Mouse (Mus musculus): ENCODE data around the gene Trip13. TPM values are rescaled to one million over a fixed set of nuclear protein-coding genes. Genes with fewer than 3 reads are reported as not detected.
A peak's percentile ranks its signal among the peaks of the same experiment; 100 is the strongest.

Trip13 gene
- polyA plus RNA-seq, 1 experiment from 2014 or later: 7.8 TPM

GRCm38 (mm10) chr13:73954666-73955065, 17.1 kb upstream of the Trip13 start:
- H3K9ac ChIP-seq (replicated peaks; ENCODE audit: low read depth, low read length): no peak overlapping the region
- no peaks in the 10 kb centered on the region for H3K9me3 ChIP-seq (ENCODE audit: control insufficient read depth, low read length)
- H3K4me2 ChIP-seq (ENCODE audit: low read depth, low read length): no peak overlapping the region
- H3K4me1 ChIP-seq (ENCODE audit: control insufficient read depth, insufficient read depth, low read length): no peaks in the 10 kb centered on the region
- no peak overlapping the region for H3K27ac ChIP-seq (ENCODE audit: low read depth, low read length)
- no peak for ATAC-seq (ENCODE audit: low read depth)
- no peaks in the 10 kb centered on the region for H3K27me3 ChIP-seq (ENCODE audit: control insufficient read depth, insufficient read depth, low read length)
- peaks cover 81% of the 10 kb centered on the region for H3K36me3 ChIP-seq (ENCODE audit: control insufficient read depth, insufficient read depth, low read length)
- WGBS: 63% methylated on average over 6 of the region's 6 CpGs
- H3K4me3 ChIP-seq (ENCODE audit: low read depth, low read length): no peak overlapping the region

- Histone ChIP-seq H3K4me1 (ENCODE audit: control insufficient read depth, insufficient read depth, low read length) (no peaks in the 10 kb centered on the region), H3K9me3 (ENCODE audit: control insufficient read depth, low read length) (no peaks in the 10 kb centered on the region), H3K4me2 (ENCODE audit: low read depth, low read length) (no peak overlapping the region), H3K4me3 (ENCODE audit: low read depth, low read length) (no peak overlapping the region), H3K27ac (ENCODE audit: low read depth, low read length) (no peak overlapping the region), H3K36me3 (ENCODE audit: control insufficient read depth, insufficient read depth, low read length) (peaks cover 81% of the 10 kb centered on the region), H3K27me3 (ENCODE audit: control insufficient read depth, insufficient read depth, low read length) (no peaks in the 10 kb centered on the region), H3K9ac (replicated peaks; ENCODE audit: low read depth, low read length) (no peak overlapping the region)
- no peak for ATAC-seq (ENCODE audit: low read depth)
- WGBS: 94% methylated on average over 1 of the region's 1 CpGs
These were observed 16.1 kb upstream of the Trip13 start for GRCm38 (mm10) chr13:73953551-73954130.

GRCm38 (mm10) chr13:73944606-73945005, 7.0 kb upstream of the Trip13 start:
- Histone ChIP-seq H3K4me3 (ENCODE audit: low read depth, low read length) (no peak overlapping the region), H3K36me3 (ENCODE audit: control insufficient read depth, insufficient read depth, low read length) (peaks cover 86% of the 10 kb centered on the region), H3K27ac (ENCODE audit: low read depth, low read length) (no peak overlapping the region), H3K4me2 (ENCODE audit: low read depth, low read length) (no peak overlapping the region), H3K9me3 (ENCODE audit: control insufficient read depth, low read length) (no peaks in the 10 kb centered on the region), H3K27me3 (ENCODE audit: control insufficient read depth, insufficient read depth, low read length) (no peaks in the 10 kb centered on the region), H3K4me1 (ENCODE audit: control insufficient read depth, insufficient read depth, low read length) (no peaks in the 10 kb centered on the region), H3K9ac (replicated peaks; ENCODE audit: low read depth, low read length) (no peak overlapping the region)
- no peak for ATAC-seq (ENCODE audit: low read depth)
- WGBS: 96% methylated on average over 9 of the region's 9 CpGs

- Histone ChIP-seq H3K4me3 (ENCODE audit: low read depth, low read length) (no peak overlapping the region), H3K9me3 (ENCODE audit: control insufficient read depth, low read length) (no peaks in the 10 kb centered on the region), H3K36me3 (ENCODE audit: control insufficient read depth, insufficient read depth, low read length) (peaks cover 34% of the 10 kb centered on the region), H3K27me3 (ENCODE audit: control insufficient read depth, insufficient read depth, low read length) (no peaks in the 10 kb centered on the region), H3K27ac (ENCODE audit: low read depth, low read length) (no peak overlapping the region), H3K4me2 (ENCODE audit: low read depth, low read length) (no peak overlapping the region), H3K9ac (replicated peaks; ENCODE audit: low read depth, low read length) (no peak overlapping the region), H3K4me1 (ENCODE audit: control insufficient read depth, insufficient read depth, low read length) (peaks cover 14% of the 10 kb centered on the region)
- WGBS: 95% methylated on average over 5 of the region's 5 CpGs
- ATAC-seq (ENCODE audit: low read depth): no peak
These were observed 1.5 kb upstream of the Trip13 start for GRCm38 (mm10) chr13:73939101-73939500.

GRCm38 (mm10) chr13:73938177-73938560, 585 bp upstream of the Trip13 start:
- peak; percentile 50 for ATAC-seq (ENCODE audit: low read depth)
- H3K9ac ChIP-seq (replicated peaks; ENCODE audit: low read depth, low read length): peak overlapping the region; percentile 78
- peak overlapping the region; percentile 84 for H3K4me2 ChIP-seq (ENCODE audit: low read depth, low read length)
- H3K27ac ChIP-seq (ENCODE audit: low read depth, low read length): peak overlapping the region; percentile 82
- peaks cover 14% of the 10 kb centered on the region for H3K4me1 ChIP-seq (ENCODE audit: control insufficient read depth, insufficient read depth, low read length)
- peaks cover 27% of the 10 kb centered on the region for H3K36me3 ChIP-seq (ENCODE audit: control insufficient read depth, insufficient read depth, low read length)
- no peaks in the 10 kb centered on the region for H3K27me3 ChIP-seq (ENCODE audit: control insufficient read depth, insufficient read depth, low read length)
- peak overlapping the region; percentile 72 for H3K4me3 ChIP-seq (ENCODE audit: low read depth, low read length)
- H3K9me3 ChIP-seq (ENCODE audit: control insufficient read depth, low read length): no peaks in the 10 kb centered on the region
- WGBS: 41% methylated on average over 13 of the region's 13 CpGs

- peak overlapping the region; percentile 78 for H3K9ac ChIP-seq (replicated peaks; ENCODE audit: low read depth, low read length)
- 0 out of 2 replicates have a peak, but pooled peaks have one; percentile 8 for ATAC-seq (ENCODE audit: low read depth)
- 13% methylated on average over 5 of the region's 5 CpGs for WGBS
These were observed 655 bp downstream of the Trip13 start for GRCm38 (mm10) chr13:73936938-73937320.

GRCm38 (mm10) chr13:73932201-73932600, 5.4 kb downstream of the Trip13 start:
- Histone ChIP-seq H3K4me1 (ENCODE audit: control insufficient read depth, insufficient read depth, low read length) (peaks cover 5% of the 10 kb centered on the region; the same call in 1 of the 2 replicates), H3K9me3 (ENCODE audit: control insufficient read depth, low read length) (no peaks in the 10 kb centered on the region), H3K4me3 (ENCODE audit: low read depth, low read length) (no peak overlapping the region), H3K27me3 (ENCODE audit: control insufficient read depth, insufficient read depth, low read length) (no peaks in the 10 kb centered on the region), H3K36me3 (ENCODE audit: control insufficient read depth, insufficient read depth, low read length) (no peaks in the 10 kb centered on the region), H3K9ac (replicated peaks; ENCODE audit: low read depth, low read length) (no peak overlapping the region), H3K4me2 (ENCODE audit: low read depth, low read length) (no peak overlapping the region), H3K27ac (ENCODE audit: low read depth, low read length) (no peak overlapping the region)
- ATAC-seq (ENCODE audit: low read depth): no peak
- 91% methylated on average over 10 of the region's 10 CpGs for WGBS

More at GRCm38 (mm10) chr13:73936938-73937320, 655 bp downstream of the Trip13 start:
- H3K9me3 ChIP-seq (ENCODE audit: control insufficient read depth, low read length): no peaks in the 10 kb centered on the region
- H3K4me1 ChIP-seq (ENCODE audit: control insufficient read depth, insufficient read depth, low read length): peaks cover 14% of the 10 kb centered on the region
- no peak overlapping the region for H3K27ac ChIP-seq (ENCODE audit: low read depth, low read length)
- peak overlapping the region; percentile 72 for H3K4me3 ChIP-seq (ENCODE audit: low read depth, low read length)
- H3K4me2 ChIP-seq (ENCODE audit: low read depth, low read length): peak overlapping the region; percentile 83
- peaks cover 15% of the 10 kb centered on the region for H3K36me3 ChIP-seq (ENCODE audit: control insufficient read depth, insufficient read depth, low read length)
- H3K27me3 ChIP-seq (ENCODE audit: control insufficient read depth, insufficient read depth, low read length): no peaks in the 10 kb centered on the region

GRCm38 (mm10) chr13:73913066-73913465, 24.5 kb downstream of the Trip13 start:
- H3K9ac ChIP-seq (replicated peaks; ENCODE audit: low read depth, low read length): no peak overlapping the region
- no peak overlapping the region for H3K27ac ChIP-seq (ENCODE audit: low read depth, low read length)
- H3K4me3 ChIP-seq (ENCODE audit: low read depth, low read length): no peak overlapping the region
- no peak for ATAC-seq (ENCODE audit: low read depth)
- no peaks in the 10 kb centered on the region for H3K9me3 ChIP-seq (ENCODE audit: control insufficient read depth, low read length)
- no peak overlapping the region for H3K4me2 ChIP-seq (ENCODE audit: low read depth, low read length)
- no peaks in the 10 kb centered on the region for H3K4me1 ChIP-seq (ENCODE audit: control insufficient read depth, insufficient read depth, low read length)
- WGBS: 97% methylated on average over 4 of the region's 4 CpGs
- peaks cover 4% of the 10 kb centered on the region; the same call in 1 of the 2 replicates for H3K36me3 ChIP-seq (ENCODE audit: control insufficient read depth, insufficient read depth, low read length)
- H3K27me3 ChIP-seq (ENCODE audit: control insufficient read depth, insufficient read depth, low read length): no peaks in the 10 kb centered on the region

- no peaks in the 10 kb centered on the region for H3K4me1 ChIP-seq (ENCODE audit: control insufficient read depth, insufficient read depth, low read length)
- peak; percentile 90 for ATAC-seq (ENCODE audit: low read depth)
- WGBS: 68% methylated on average over 2 of the region's 2 CpGs
These were observed 29.7 kb downstream of the Trip13 start for GRCm38 (mm10) chr13:73907683-73908412.

More at GRCm38 (mm10) chr13:73907683-73908412, 29.7 kb downstream of the Trip13 start:
- H3K4me2 ChIP-seq (ENCODE audit: low read depth, low read length): no peak overlapping the region
- no peaks in the 10 kb centered on the region for H3K9me3 ChIP-seq (ENCODE audit: control insufficient read depth, low read length)
- no peak overlapping the region for H3K4me3 ChIP-seq (ENCODE audit: low read depth, low read length)
- no peak overlapping the region for H3K9ac ChIP-seq (replicated peaks; ENCODE audit: low read depth, low read length)
- no peaks in the 10 kb centered on the region for H3K36me3 ChIP-seq (ENCODE audit: control insufficient read depth, insufficient read depth, low read length)
- H3K27ac ChIP-seq (ENCODE audit: low read depth, low read length): no peak overlapping the region
- no peaks in the 10 kb centered on the region for H3K27me3 ChIP-seq (ENCODE audit: control insufficient read depth, insufficient read depth, low read length)

Measured in neural tube, embryonic 14.5 days (tissue).